Mouse (Mus musculus) lung, postnatal 0 days (tissue): ENCODE measurements around the gene Slc26a8. TPM values are rescaled to one million over a fixed set of nuclear protein-coding genes. Genes with fewer than 3 reads are reported as not detected.

Experiments used
- ATAC-seq: fragments of 200-750 bp; cut with Nextera tagmentation; 2 replicates; pipeline ENCODE4 v1.8.0; 2017; ENCODE audit warnings: moderate library complexity
- DNase-seq: peaks from one replicate; pipeline ENCODE4 v3.0.0-alpha.2; 2016; ENCODE audit warnings: low spot score
- H3K27ac ChIP-seq: fragments of 300-500 bp; sonication (generic); 2 replicates; pipeline ENCODE4 v1.5.1; 2014; ENCODE audit warnings: antibody characterized with exemption, mild to moderate bottlenecking, low read length, mixed read lengths
- H3K27me3 ChIP-seq: fragments of 300-500 bp; sonication (generic); replicated peaks from 2 replicates; pipeline ENCODE4 v1.6.1; 2014; ENCODE audit warnings: low read length, mixed read lengths; ENCODE audit not compliant: insufficient read depth
- H3K36me3 ChIP-seq: fragments of 300-500 bp; sonication (generic); 2 replicates; pipeline ENCODE4 v1.6.1; 2014; ENCODE audit warnings: low read length, mixed read lengths; ENCODE audit not compliant: insufficient read depth
- H3K4me1 ChIP-seq: fragments of 300-500 bp; sonication (generic); 2 replicates; pipeline ENCODE4 v1.6.1; 2014; ENCODE audit warnings: antibody characterized with exemption, low read depth, low read length, mixed read lengths; ENCODE audit not compliant: insufficient read depth
- H3K4me2 ChIP-seq: fragments of 300-500 bp; sonication (generic); replicated peaks from 2 replicates; pipeline ENCODE4 v1.6.1; 2014; ENCODE audit warnings: low read depth, mild to moderate bottlenecking, low read length, moderate library complexity, mixed read lengths
- H3K4me3 ChIP-seq: fragments of 300-500 bp; sonication (generic); 2 replicates; pipeline ENCODE4 v1.5.1; 2014; ENCODE audit warnings: low read depth, low read length
- H3K9ac ChIP-seq: fragments of 300-500 bp; sonication (generic); replicated peaks from 2 replicates; pipeline ENCODE4 v1.6.1; 2014; ENCODE audit warnings: low read depth, mild to moderate bottlenecking
- H3K9me3 ChIP-seq: fragments of 300-500 bp; sonication (generic); 2 replicates; pipeline ENCODE4 v1.6.1; 2016; ENCODE audit warnings: low read length, mixed read lengths
- CTCF ChIP-seq: IDR thresholded peaks from 2 replicates; pipeline ENCODE4 v1.5.1; 2016; ENCODE audit warnings: antibody characterized with exemption, mild to moderate bottlenecking
- EP300 ChIP-seq: IDR thresholded peaks from 2 replicates; pipeline ENCODE4 v1.6.1; 2016; ENCODE audit warnings: antibody characterized with exemption, mild to moderate bottlenecking, control low read depth
- WGBS: fragments of 180-500 bp; shearing (Covaris S2); extraction: QIAGEN DNeasy Blood & Tissue Kit; methylation state at CpG from one replicate; pipeline ENCODE4 v1.1.7; 2014; 5-methylcytosine and 5-hydroxymethylcytosine counted together
- polyA plus RNA-seq: library from polyadenylated mRNA; unstranded; fragments of >200 nt; fragmentation: Nextera tagmentation; extraction: Ambion mirVana; gene quantifications from 2 replicates; pipeline ENCODE4 v1.2.1, GENCODE M21; 2015

The Slc26a8 gene
- polyA plus RNA-seq, 1 experiment from 2014 or later: 0.60 TPM

DNA sequence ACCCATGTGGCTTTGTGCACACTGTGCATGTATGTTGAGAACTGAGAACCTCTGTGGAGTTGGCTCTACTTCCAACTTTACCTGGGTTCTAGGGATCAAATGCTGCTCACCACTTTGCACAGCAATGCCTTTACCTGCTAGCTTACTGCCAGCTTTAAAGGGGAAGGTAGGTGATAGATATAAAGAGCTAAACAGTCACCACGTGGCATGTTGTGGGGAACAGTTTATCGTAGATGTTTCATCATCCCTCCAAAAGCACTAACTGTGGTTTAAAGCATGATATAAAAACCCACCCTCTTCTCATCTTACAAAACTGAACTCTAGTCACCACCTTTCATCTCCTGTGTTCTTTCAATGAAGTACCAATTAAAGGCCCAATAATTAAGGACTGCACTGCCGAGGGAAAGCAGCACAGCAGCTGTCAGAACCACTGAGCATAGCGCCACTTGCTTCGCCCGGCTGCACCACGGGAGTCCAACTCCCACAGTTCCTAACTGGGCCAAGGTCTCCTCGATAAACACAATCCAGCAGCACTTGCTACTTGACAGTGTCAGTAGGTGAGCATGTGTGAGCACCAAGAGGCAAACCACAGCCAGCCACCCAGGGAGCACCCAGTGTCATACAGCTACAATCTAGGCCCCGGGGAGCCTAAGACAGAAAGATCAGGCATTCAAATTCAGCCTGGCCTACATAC is 88.3 kb downstream of the Slc26a8 start:
- no peaks in the 10 kb centered on the region for H3K27me3 ChIP-seq
- no peaks in the 10 kb centered on the region for H3K9me3 ChIP-seq
- no peak overlapping the region for H3K9ac ChIP-seq
- H3K4me2 ChIP-seq: no peak overlapping the region
- H3K4me3 ChIP-seq: no peak overlapping the region
- no peak for DNase-seq
- ATAC-seq: no peak
- H3K4me1 ChIP-seq: no peaks in the 10 kb centered on the region
- 91% methylated on average over 9 of the region's 9 CpGs for WGBS
- TF ChIP-seq CTCF: no peak
- H3K27ac ChIP-seq: no peak overlapping the region
- peaks cover 37% of the 10 kb centered on the region for H3K36me3 ChIP-seq

- Histone ChIP-seq H3K9me3 (no peaks in the 10 kb centered on the region), H3K4me3 (no peak overlapping the region), H3K36me3 (peaks cover 33% of the 10 kb centered on the region), H3K4me1 (no peaks in the 10 kb centered on the region), H3K27ac (no peak overlapping the region), H3K27me3 (no peaks in the 10 kb centered on the region), H3K9ac (no peak overlapping the region), H3K4me2 (no peak overlapping the region)
- no peak for DNase-seq
- TF ChIP-seq CTCF: no peak
- no peak for TF ChIP-seq EP300
- ATAC-seq: no peak
- WGBS: 83% methylated on average over 5 of the region's 5 CpGs
These were observed 89.3 kb downstream of the Slc26a8 start for GRCm38 (mm10) chr17:28600780-28601179.

GRCm38 (mm10) chr17:28593965-28594364 is 96.1 kb downstream of the Slc26a8 start:
- ATAC-seq: no peak
- WGBS: 68% methylated on average over 4 of the region's 4 CpGs
- H3K4me1 ChIP-seq: no peaks in the 10 kb centered on the region

GRCm38 (mm10) chr17:28592998-28593397 is 97.0 kb downstream of the Slc26a8 start:
- peak; percentile 55 for ATAC-seq

More at GRCm38 (mm10) chr17:28593965-28594364, 96.1 kb downstream of the Slc26a8 start:
- Histone ChIP-seq H3K4me3 (no peak overlapping the region), H3K9ac (no peak overlapping the region), H3K36me3 (peaks cover 24% of the 10 kb centered on the region), H3K27me3 (no peaks in the 10 kb centered on the region), H3K27ac (no peak overlapping the region), H3K9me3 (no peaks in the 10 kb centered on the region), H3K4me2 (no peak overlapping the region)
- DNase-seq: no peak
- no peak for TF ChIP-seq EP300
- TF ChIP-seq CTCF: no peak

GRCm38 (mm10) chr17:28591476-28591875 is 98.6 kb downstream of the Slc26a8 start:
- peaks cover 20% of the 10 kb centered on the region for H3K36me3 ChIP-seq
- no peaks in the 10 kb centered on the region for H3K9me3 ChIP-seq
- H3K27ac ChIP-seq: no peak overlapping the region
- no peaks in the 10 kb centered on the region for H3K27me3 ChIP-seq
- 88% methylated on average over 5 of the region's 5 CpGs for WGBS
- no peak for DNase-seq
- TF ChIP-seq CTCF (no peak), EP300 (no peak)
- no peak overlapping the region for H3K4me3 ChIP-seq
- H3K4me2 ChIP-seq: no peak overlapping the region
- ATAC-seq: no peak
- no peaks in the 10 kb centered on the region for H3K4me1 ChIP-seq
- H3K9ac ChIP-seq: no peak overlapping the region

More at GRCm38 (mm10) chr17:28592998-28593397, 97.0 kb downstream of the Slc26a8 start:
- H3K9me3 ChIP-seq: no peaks in the 10 kb centered on the region
- DNase-seq: peak; percentile 60
- no peak overlapping the region for H3K4me3 ChIP-seq
- peaks cover 20% of the 10 kb centered on the region for H3K36me3 ChIP-seq
- no peak overlapping the region for H3K9ac ChIP-seq
- no peak overlapping the region for H3K4me2 ChIP-seq
- 14% methylated on average over 4 of the region's 4 CpGs for WGBS
- TF ChIP-seq CTCF (peak; percentile 89), EP300 (no peak)
- H3K4me1 ChIP-seq: no peaks in the 10 kb centered on the region
- no peak overlapping the region for H3K27ac ChIP-seq
- no peaks in the 10 kb centered on the region for H3K27me3 ChIP-seq

GRCm38 (mm10) chr17:28590596-28590995 is 99.4 kb downstream of the Slc26a8 start:
- WGBS: 64% methylated on average over 3 of the region's 3 CpGs
- no peak overlapping the region for H3K9ac ChIP-seq
- no peak overlapping the region for H3K4me3 ChIP-seq
- no peak overlapping the region for H3K4me2 ChIP-seq
- no peaks in the 10 kb centered on the region for H3K27me3 ChIP-seq
- no peaks in the 10 kb centered on the region for H3K4me1 ChIP-seq
- TF ChIP-seq EP300: no peak
- TF ChIP-seq CTCF: no peak
- H3K36me3 ChIP-seq: peaks cover 20% of the 10 kb centered on the region
- no peaks in the 10 kb centered on the region for H3K9me3 ChIP-seq
- ATAC-seq: no peak; the same call in 1 of the 2 replicates
- DNase-seq: peak; percentile 15
- H3K27ac ChIP-seq: no peak overlapping the region
